Mouse (Mus musculus): ENCODE measurements around the gene Prnd.

Prnd gene

GRCm38 (mm10) chr2:131950598-131951095 lies at the start of gene Prnd:
Gene Prnd, plus strand, starts transcription at chr2:131950861.
- peak; percentile 13 to 57 for DNase-seq (ENCODE audit: low spot score in 2 of 2)

GRCm38 (mm10) chr2:131902423-131902822 lies 48.2 kb upstream of the Prnd start:
- no peak for DNase-seq (ENCODE audit: low spot score in 2 of 2)

- DNase-seq (ENCODE audit: low spot score in 2 of 2) = no peak
These were observed 47.8 kb upstream of the Prnd start for GRCm38 (mm10) chr2:131902867-131903266.

GRCm38 (mm10) chr2:131905025-131905424 lies 45.6 kb upstream of the Prnd start:
- DNase-seq (ENCODE audit: low spot score in 2 of 2) = peak in 1 of 2 experiments; percentile 30

GRCm38 (mm10) chr2:131905776-131906175 lies 44.9 kb upstream of the Prnd start:
- DNase-seq (ENCODE audit: low spot score in 2 of 2) = no peak

GRCm38 (mm10) chr2:131906266-131906665 lies 44.4 kb upstream of the Prnd start:
- DNase-seq (ENCODE audit: low spot score in 2 of 2) = no peak

- no peak for DNase-seq (ENCODE audit: low spot score in 2 of 2)
These were observed 43.8 kb upstream of the Prnd start for GRCm38 (mm10) chr2:131906846-131907245.

- DNase-seq (ENCODE audit: low spot score in 2 of 2) = no peak
These were observed 43.4 kb upstream of the Prnd start for GRCm38 (mm10) chr2:131907311-131907710.

- no peak for DNase-seq (ENCODE audit: low spot score in 2 of 2)
These were observed 42.3 kb upstream of the Prnd start for GRCm38 (mm10) chr2:131908351-131908861.

- no peak for DNase-seq (ENCODE audit: low spot score in 2 of 2)
These were observed 41.8 kb upstream of the Prnd start for GRCm38 (mm10) chr2:131908906-131909305.

GRCm38 (mm10) chr2:131909683-131910572 lies 40.7 kb upstream of the Prnd start, which contains the start of the genes Prnp and Prn:
Gene Prnp, plus strand, starts transcription at chr2:131909928.
Gene Prn, plus strand, starts transcription at chr2:131909957.
- peak; percentile 93 to 98 for DNase-seq (ENCODE audit: low spot score in 2 of 2)

GRCm38 (mm10) chr2:131910847-131911246 lies 39.8 kb upstream of the Prnd start:
- no peak for DNase-seq (ENCODE audit: low spot score in 2 of 2)

GRCm38 (mm10) chr2:131911341-131911740 lies 39.3 kb upstream of the Prnd start:
- no peak for DNase-seq (ENCODE audit: low spot score in 2 of 2)

- no peak for DNase-seq (ENCODE audit: low spot score in 2 of 2)
These were observed 38.0 kb upstream of the Prnd start for GRCm38 (mm10) chr2:131912526-131913258.

GRCm38 (mm10) chr2:131932275-131932902 lies 18.3 kb upstream of the Prnd start:
- DNase-seq (ENCODE audit: low spot score in 2 of 2) = no peak

GRCm38 (mm10) chr2:131933013-131933412 lies 17.6 kb upstream of the Prnd start:
- DNase-seq (ENCODE audit: low spot score in 2 of 2) = no peak

- DNase-seq (ENCODE audit: low spot score in 2 of 2) = no peak
These were observed 17.1 kb upstream of the Prnd start for GRCm38 (mm10) chr2:131933598-131933997.

GRCm38 (mm10) chr2:131934243-131934642 lies 16.4 kb upstream of the Prnd start:
- DNase-seq (ENCODE audit: low spot score in 2 of 2) = no peak

- DNase-seq (ENCODE audit: low spot score in 2 of 2) = peak in 1 of 2 experiments; percentile 29
These were observed 15.1 kb upstream of the Prnd start for GRCm38 (mm10) chr2:131935390-131936105.

GRCm38 (mm10) chr2:131936410-131936809 lies 14.3 kb upstream of the Prnd start:
- no peak for DNase-seq (ENCODE audit: low spot score in 2 of 2)
